Comparison of ENCODE assay signal across 22 mouse cellular contexts in the genomic region with DNA sequence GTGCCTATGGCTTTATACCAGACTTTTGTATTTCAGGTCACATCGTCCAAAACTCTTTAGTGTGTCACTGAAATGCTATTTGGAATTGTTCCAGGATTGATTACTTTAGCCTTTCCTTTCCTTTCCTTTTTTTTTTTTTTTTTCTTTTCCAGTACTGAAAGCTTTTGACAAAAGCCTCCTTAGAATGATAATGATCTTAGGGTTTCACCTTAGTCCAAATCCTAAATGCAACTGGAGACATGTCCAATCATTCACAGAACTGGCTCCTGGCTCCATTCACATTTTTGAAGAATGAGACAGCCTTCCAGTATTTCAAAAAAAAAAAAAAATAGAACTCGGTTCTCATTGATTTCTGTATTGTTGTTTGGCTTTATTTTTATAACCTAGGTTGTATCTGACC.
"Had no signal": no experiment of that assay in that cellular context is flagged by ENCODE, and none has a peak within 500 bp of the region (broad histone marks: within the 10 kb centered on the region; RNA-seq: fewer than 3 reads in every experiment).

No protein-coding gene starts in this region.

- ATAC-seq: liver, postnatal 0 days; lung, postnatal 0 days; midbrain, embryonic 15.5 days had no signal

- H3K9ac ChIP-seq: limb, embryonic 13.5 days; liver, embryonic 14.5 days; liver, postnatal 0 days; lung, embryonic 14.5 days; midbrain, embryonic 12.5 days; midbrain, embryonic 15.5 days; neural tube, embryonic 12.5 days; neural tube, embryonic 15.5 days had no signal

- DNase-seq: kidney, adult 9 months; kidney, postnatal 25 days; liver, postnatal 0 days; lung, embryonic 14.5 days; right cerebral cortex, adult 18-20 months; right cerebral cortex, postnatal 14 days; right cerebral cortex, postnatal 4 days; thymus, adult 2 months; thymus, postnatal 14 days; thymus, postnatal 4 days had no signal

- H3K4me1 ChIP-seq: limb, embryonic 10.5 days; limb, embryonic 13.5 days; midbrain, embryonic 12.5 days; neural tube, embryonic 12.5 days; neural tube, embryonic 15.5 days had no signal

- H3K27me3 ChIP-seq: limb, embryonic 13.5 days; midbrain, embryonic 12.5 days; midbrain, embryonic 15.5 days; neural tube, embryonic 12.5 days; neural tube, embryonic 15.5 days had no signal

- H3K4me2 ChIP-seq: limb, embryonic 13.5 days; liver, embryonic 11.5 days; lung, embryonic 14.5 days; midbrain, embryonic 12.5 days; midbrain, embryonic 15.5 days; neural tube, embryonic 12.5 days; neural tube, embryonic 15.5 days had no signal

- H3K4me3 ChIP-seq: limb, embryonic 10.5 days; limb, embryonic 13.5 days; midbrain, embryonic 12.5 days; midbrain, embryonic 15.5 days; neural tube, embryonic 12.5 days; neural tube, embryonic 15.5 days had no signal

- H3K27ac ChIP-seq: kidney, postnatal 0 days; limb, embryonic 10.5 days; limb, embryonic 13.5 days; liver, embryonic 14.5 days; macrophage; midbrain, embryonic 12.5 days; midbrain, embryonic 15.5 days; neural tube, embryonic 12.5 days; neural tube, embryonic 15.5 days; stomach, postnatal 0 days had no signal

- H3K9me3 ChIP-seq: limb, embryonic 10.5 days; limb, embryonic 13.5 days; midbrain, embryonic 12.5 days; midbrain, embryonic 15.5 days; neural tube, embryonic 12.5 days; neural tube, embryonic 15.5 days had no signal

- H3K36me3 ChIP-seq: limb, embryonic 10.5 days; limb, embryonic 13.5 days; midbrain, embryonic 12.5 days; midbrain, embryonic 15.5 days; neural tube, embryonic 12.5 days; neural tube, embryonic 15.5 days had no signal
